Mouse (Mus musculus) liver, embryonic 15.5 days (tissue): ENCODE results near the gene Trpm4. TPM values are rescaled to one million over a fixed set of nuclear protein-coding genes. Genes with fewer than 3 reads are reported as not detected.

ENCODE experiments used
- ATAC-seq: fragments of 200-750 bp; cut with Nextera tagmentation; 2 replicates; pipeline ENCODE4 v1.8.0; 2017; ENCODE audit warnings: moderate number of reproducible peaks, mild to moderate bottlenecking, moderate library complexity; ENCODE audit not compliant: insufficient read depth
- H3K27ac ChIP-seq: fragments of 300-500 bp; sonication (generic); replicated peaks from 2 replicates; pipeline ENCODE4 v1.5.1; 2015; ENCODE audit warnings: mild to moderate bottlenecking, inconsistent platforms
- H3K27me3 ChIP-seq: fragments of 300-500 bp; sonication (generic); 2 replicates; pipeline ENCODE4 v1.6.1; 2015; ENCODE audit warnings: mild to moderate bottlenecking, inconsistent platforms
- H3K36me3 ChIP-seq: fragments of 300-500 bp; sonication (generic); replicated peaks from 2 replicates; pipeline ENCODE4 v1.6.1; 2015; ENCODE audit warnings: moderate library complexity, mild to moderate bottlenecking, inconsistent platforms
- H3K4me1 ChIP-seq: fragments of 300-500 bp; sonication (generic); replicated peaks from 2 replicates; pipeline ENCODE4 v1.6.1; 2015; ENCODE audit warnings: inconsistent platforms
- H3K4me2 ChIP-seq: fragments of 300-500 bp; sonication (generic); 2 replicates; pipeline ENCODE4 v1.6.1; 2015; ENCODE audit warnings: moderate library complexity, mild to moderate bottlenecking, inconsistent platforms
- H3K4me3 ChIP-seq: fragments of 300-500 bp; sonication (generic); replicated peaks from 2 replicates; pipeline ENCODE4 v1.5.1; 2015; ENCODE audit warnings: mild to moderate bottlenecking, inconsistent platforms
- H3K9ac ChIP-seq: fragments of 300-500 bp; sonication (generic); 2 replicates; pipeline ENCODE4 v1.6.1; 2015; ENCODE audit warnings: moderate library complexity, mild to moderate bottlenecking, inconsistent platforms
- H3K9me3 ChIP-seq: fragments of 300-500 bp; sonication (generic); replicated peaks from 2 replicates; pipeline ENCODE4 v1.6.1; 2016; ENCODE audit warnings: inconsistent platforms
- WGBS: fragments of 180-500 bp; shearing (Covaris S2); methylation state at CpG from one replicate; pipeline ENCODE4 v1.1.7; 2015; ENCODE audit warnings: mixed read lengths; ENCODE audit not compliant: insufficient replicate concordance; 5-methylcytosine and 5-hydroxymethylcytosine counted together
- polyA plus RNA-seq: library from polyadenylated mRNA; unstranded; fragments of >200 nt; fragmentation: Nextera tagmentation; extraction: Ambion mirVana; gene quantifications from 2 replicates; pipeline ENCODE4 v1.2.1, GENCODE M21; 2015

Trpm4 gene
- polyA plus RNA-seq, 1 experiment from 2014 or later = 1.3 TPM

GRCm38 (mm10) chr7:45342081-45342480, 8.5 kb upstream of the Trpm4 start:
- Histone ChIP-seq H3K27me3 (peaks cover 65% of the 10 kb centered on the region), H3K27ac (no peak overlapping the region), H3K9me3 (no peaks in the 10 kb centered on the region), H3K4me3 (no peak overlapping the region), H3K36me3 (no peaks in the 10 kb centered on the region), H3K4me1 (peaks cover 45% of the 10 kb centered on the region), H3K4me2 (no peak overlapping the region), H3K9ac (no peak overlapping the region)
- 82% methylated on average over 11 of the region's 11 CpGs for WGBS
- no peak for ATAC-seq

GRCm38 (mm10) chr7:45341303-45341702, 7.7 kb upstream of the Trpm4 start:
- Histone ChIP-seq H3K4me2 (peak overlapping the region; percentile 88), H3K4me3 (peak overlapping the region; percentile 61), H3K27ac (no peak overlapping the region), H3K36me3 (no peaks in the 10 kb centered on the region), H3K4me1 (peaks cover 45% of the 10 kb centered on the region), H3K27me3 (peaks cover 65% of the 10 kb centered on the region), H3K9ac (no peak overlapping the region), H3K9me3 (no peaks in the 10 kb centered on the region)
- ATAC-seq = peak; percentile 16; the same call in 1 of the 2 replicates
- 3% methylated on average over 8 of the region's 8 CpGs for WGBS

GRCm38 (mm10) chr7:45340669-45341068, 7.1 kb upstream of the Trpm4 start:
- Histone ChIP-seq H3K4me3 (peak overlapping the region; percentile 61), H3K27me3 (peaks cover 71% of the 10 kb centered on the region), H3K27ac (no peak overlapping the region), H3K4me2 (peak overlapping the region; percentile 88), H3K4me1 (peaks cover 45% of the 10 kb centered on the region), H3K9ac (0 out of 2 replicates have a peak overlapping the region, but pooled peaks have one; percentile 56), H3K9me3 (no peaks in the 10 kb centered on the region), H3K36me3 (no peaks in the 10 kb centered on the region)
- WGBS = under 1% methylated on average over 11 of the region's 11 CpGs
- peak; percentile 33; the same call in 1 of the 2 replicates for ATAC-seq

- peak overlapping the region; percentile 56; the same call in 1 of the 2 replicates for H3K9ac ChIP-seq
- peak overlapping the region; percentile 61 for H3K4me3 ChIP-seq
- H3K27me3 ChIP-seq = peaks cover 78% of the 10 kb centered on the region
- H3K4me2 ChIP-seq = peak overlapping the region; percentile 88
- H3K4me1 ChIP-seq = peaks cover 45% of the 10 kb centered on the region
- no peak for ATAC-seq
- WGBS = 2% methylated on average over 11 of the region's 11 CpGs
- H3K27ac ChIP-seq = no peak overlapping the region
- no peaks in the 10 kb centered on the region for H3K36me3 ChIP-seq
- H3K9me3 ChIP-seq = no peaks in the 10 kb centered on the region
Measured at GRCm38 (mm10) chr7:45340066-45340442, 6.5 kb upstream of the Trpm4 start.

- under 1% methylated on average over 34 of the region's 39 CpGs for WGBS
- peaks cover 83% of the 10 kb centered on the region for H3K27me3 ChIP-seq
- no peaks in the 10 kb centered on the region for H3K36me3 ChIP-seq
- no peaks in the 10 kb centered on the region for H3K9me3 ChIP-seq
- peaks cover 45% of the 10 kb centered on the region for H3K4me1 ChIP-seq
- H3K9ac ChIP-seq = peak overlapping the region; percentile 56
- peak overlapping the region; percentile 61 for H3K4me3 ChIP-seq
- H3K27ac ChIP-seq = no peak overlapping the region
- ATAC-seq = peak; percentile 73
- peak overlapping the region; percentile 88 for H3K4me2 ChIP-seq
Measured at GRCm38 (mm10) chr7:45339410-45340065, 6.0 kb upstream of the Trpm4 start.

- 5% methylated on average over 14 of the region's 14 CpGs for WGBS
- Histone ChIP-seq H3K9me3 (no peaks in the 10 kb centered on the region), H3K4me2 (peak overlapping the region; percentile 88), H3K27me3 (peaks cover 89% of the 10 kb centered on the region), H3K36me3 (no peaks in the 10 kb centered on the region), H3K4me1 (peaks cover 49% of the 10 kb centered on the region), H3K9ac (no peak overlapping the region), H3K27ac (no peak overlapping the region), H3K4me3 (no peak overlapping the region)
- no peak for ATAC-seq
Measured at GRCm38 (mm10) chr7:45338161-45338911, 4.8 kb upstream of the Trpm4 start.

- peaks cover 58% of the 10 kb centered on the region for H3K4me1 ChIP-seq
- H3K27ac ChIP-seq = no peak overlapping the region
- H3K27me3 ChIP-seq = peaks cover 90% of the 10 kb centered on the region
- ATAC-seq = no peak
- 10% methylated on average over 4 of the region's 4 CpGs for WGBS
- no peaks in the 10 kb centered on the region for H3K9me3 ChIP-seq
- no peak overlapping the region for H3K9ac ChIP-seq
- no peak overlapping the region for H3K4me3 ChIP-seq
- H3K4me2 ChIP-seq = no peak overlapping the region
- no peaks in the 10 kb centered on the region for H3K36me3 ChIP-seq
Measured at GRCm38 (mm10) chr7:45337469-45337868, 3.9 kb upstream of the Trpm4 start.

- H3K27me3 ChIP-seq = peaks cover 96% of the 10 kb centered on the region
Measured at GRCm38 (mm10) chr7:45336319-45336718, 2.7 kb upstream of the Trpm4 start.

GRCm38 (mm10) chr7:45335056-45335455, 1.5 kb upstream of the Trpm4 start, which contains the start of gene Hrc:
Gene Hrc, plus strand, starts transcription at chr7:45335290.
- Histone ChIP-seq H3K36me3 (no peaks in the 10 kb centered on the region), H3K4me2 (no peak within 1 kb of the TSS), H3K4me3 (no peak within 1 kb of the TSS), H3K9ac (no peak within 1 kb of the TSS), H3K27me3 (peaks cover 90% of the 10 kb centered on the region), H3K4me1 (peaks cover 39% of the 10 kb centered on the region), H3K27ac (no peak within 1 kb of the TSS), H3K9me3 (no peaks in the 10 kb centered on the region)
- no peak for ATAC-seq
- WGBS = 23% methylated on average over 5 of the region's 5 CpGs

More at GRCm38 (mm10) chr7:45336319-45336718, 2.7 kb upstream of the Trpm4 start:
- no peak overlapping the region for H3K4me2 ChIP-seq
- no peak for ATAC-seq
- no peak overlapping the region for H3K9ac ChIP-seq
- H3K9me3 ChIP-seq = no peaks in the 10 kb centered on the region
- H3K4me1 ChIP-seq = peaks cover 51% of the 10 kb centered on the region
- no peak overlapping the region for H3K27ac ChIP-seq
- H3K36me3 ChIP-seq = no peaks in the 10 kb centered on the region
- H3K4me3 ChIP-seq = no peak overlapping the region
- 51% methylated on average over 4 of the region's 4 CpGs for WGBS

GRCm38 (mm10) chr7:45334605-45335004, 1.0 kb upstream of the Trpm4 start:
- no peaks in the 10 kb centered on the region for H3K9me3 ChIP-seq
- H3K4me2 ChIP-seq = no peak overlapping the region
- peaks cover 86% of the 10 kb centered on the region for H3K27me3 ChIP-seq
- ATAC-seq = no peak
- H3K36me3 ChIP-seq = no peaks in the 10 kb centered on the region
- H3K27ac ChIP-seq = no peak overlapping the region
- H3K4me3 ChIP-seq = no peak overlapping the region
- H3K9ac ChIP-seq = no peak overlapping the region
- WGBS = 51% methylated on average over 3 of the region's 3 CpGs
- peaks cover 34% of the 10 kb centered on the region for H3K4me1 ChIP-seq

- H3K4me3 ChIP-seq = peak overlapping the region; percentile 56
- no peaks in the 10 kb centered on the region for H3K9me3 ChIP-seq
- 4% methylated on average over 22 of the region's 22 CpGs for WGBS
- peak; percentile 23; the same call in 1 of the 2 replicates for ATAC-seq
- peak overlapping the region; percentile 74 for H3K4me2 ChIP-seq
- peaks cover 68% of the 10 kb centered on the region for H3K27me3 ChIP-seq
- 0 out of 2 replicates have a peak overlapping the region, but pooled peaks have one; percentile 27 for H3K9ac ChIP-seq
- H3K27ac ChIP-seq = no peak overlapping the region
- peaks cover 17% of the 10 kb centered on the region for H3K4me1 ChIP-seq
- no peaks in the 10 kb centered on the region for H3K36me3 ChIP-seq
Measured at GRCm38 (mm10) chr7:45332685-45333425, 725 bp downstream of the Trpm4 start.
